Mouse (Mus musculus) lung, postnatal 25 days (tissue): Measurements from ENCODE around the gene Cep57.

Experiments used
- DNase-seq: peaks from one replicate; pipeline ENCODE4 v3.0.0; 2022; ENCODE audit warnings: low spot score

Cep57 gene

GRCm38 (mm10) chr9:13826832-13827405 lies at the start of gene Cep57:
Gene Cep57, minus strand, starts transcription at chr9:13827107.
- peak; percentile 97 for DNase-seq

DNA sequence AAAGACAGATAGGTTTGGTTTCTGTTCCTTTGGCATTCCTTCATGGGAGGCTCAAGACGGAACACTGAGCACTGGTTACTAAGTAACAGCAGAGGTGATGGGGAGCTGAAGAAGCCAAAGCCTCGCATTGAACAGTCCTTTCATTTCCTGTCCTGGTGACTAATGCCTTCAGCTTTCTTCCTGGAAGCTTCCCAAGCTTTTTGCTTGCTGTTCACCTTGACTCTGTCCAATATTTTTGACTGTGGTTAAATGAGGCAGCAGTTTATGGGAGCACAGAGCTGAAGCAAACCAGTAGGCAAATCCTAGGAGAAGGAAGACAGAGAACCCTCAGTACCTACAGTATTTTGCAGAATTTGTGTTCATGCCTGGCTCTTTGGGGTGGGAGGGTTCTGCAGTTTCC lies 48.4 kb upstream of the Cep57 start:
- no peak for DNase-seq

GRCm38 (mm10) chr9:13874359-13874758 lies 47.5 kb upstream of the Cep57 start:
- DNase-seq, result no peak

DNA sequence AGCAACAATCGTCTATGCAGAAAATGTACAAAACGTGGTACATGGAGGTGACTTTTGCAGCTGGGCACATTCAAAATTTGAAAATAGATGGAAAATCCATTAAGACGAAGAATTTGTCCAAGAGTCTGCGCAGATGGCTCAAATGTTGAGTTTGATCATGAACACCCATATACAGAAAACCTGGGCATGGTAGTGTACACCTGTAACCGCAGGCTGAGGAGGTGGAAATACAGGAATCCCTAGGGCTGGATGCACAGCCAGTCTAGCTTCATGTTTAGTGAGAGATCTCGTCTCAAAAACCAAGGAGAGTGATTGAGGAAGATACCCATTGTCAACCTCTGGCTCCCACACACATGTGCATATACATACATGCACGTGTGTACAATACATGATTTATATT lies 44.7 kb upstream of the Cep57 start:
- no peak for DNase-seq

DNA sequence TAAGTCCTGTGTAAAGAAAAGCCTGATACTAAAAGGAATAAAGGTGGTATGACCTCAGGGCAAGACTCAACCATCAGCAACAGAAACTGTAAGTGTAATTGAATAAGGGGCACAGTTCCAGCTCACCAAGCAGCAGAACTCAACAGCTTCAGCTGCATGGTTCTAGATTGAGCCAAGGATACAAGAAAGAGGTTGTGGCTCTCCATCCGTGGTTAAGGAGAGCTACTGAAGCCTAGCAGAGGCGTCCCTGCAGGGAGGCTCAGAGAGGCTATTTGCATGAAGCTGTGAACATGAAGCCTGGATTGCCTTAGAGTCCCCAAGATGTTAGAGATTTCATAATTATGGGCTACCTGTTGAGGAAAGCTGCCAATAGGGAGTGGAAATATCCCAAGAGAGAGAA lies 40.7 kb upstream of the Cep57 start:
- DNase-seq, result no peak

DNA sequence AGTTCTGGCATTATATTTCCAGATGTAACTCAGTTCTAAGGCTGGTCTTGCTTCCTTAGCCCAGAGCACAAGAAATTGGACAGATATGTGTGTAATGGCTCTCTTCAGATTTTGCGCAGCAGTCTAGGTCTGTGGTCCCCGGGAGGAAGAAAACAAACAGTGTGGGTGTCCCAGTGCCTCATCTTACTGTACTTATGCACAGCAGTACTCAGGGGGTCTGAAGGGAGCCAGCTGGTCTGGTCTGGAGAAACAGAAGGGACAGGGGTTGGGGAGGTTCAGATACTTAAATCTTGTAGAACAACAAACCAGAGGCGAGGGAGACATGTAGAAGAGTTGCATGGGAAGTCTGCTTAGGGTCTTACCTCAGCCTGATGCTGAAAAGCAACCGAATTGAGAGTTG lies 29.9 kb upstream of the Cep57 start:
- no peak for DNase-seq

GRCm38 (mm10) chr9:13856247-13856646 lies 29.3 kb upstream of the Cep57 start:
- DNase-seq, result no peak

DNA sequence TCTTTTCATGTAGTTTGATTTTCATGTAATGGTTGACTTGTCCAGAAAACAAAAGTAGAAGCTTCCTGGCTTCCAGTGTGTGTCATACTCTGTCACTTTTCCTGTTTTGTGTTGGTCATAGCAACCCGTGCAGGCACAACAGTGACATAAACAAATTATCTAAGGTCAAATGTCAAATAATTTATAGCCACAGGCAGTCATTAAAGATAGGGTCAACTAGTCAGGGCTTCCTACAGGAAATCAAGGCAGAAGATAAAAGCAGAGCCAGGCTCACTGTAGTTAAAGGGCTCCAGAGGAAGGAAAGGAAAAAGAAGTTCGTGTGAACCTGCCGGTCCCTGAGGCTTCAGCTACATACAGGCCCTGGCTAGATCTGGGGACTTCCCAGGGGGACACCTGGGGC lies 27.0 kb upstream of the Cep57 start:
- DNase-seq, result no peak

DNA sequence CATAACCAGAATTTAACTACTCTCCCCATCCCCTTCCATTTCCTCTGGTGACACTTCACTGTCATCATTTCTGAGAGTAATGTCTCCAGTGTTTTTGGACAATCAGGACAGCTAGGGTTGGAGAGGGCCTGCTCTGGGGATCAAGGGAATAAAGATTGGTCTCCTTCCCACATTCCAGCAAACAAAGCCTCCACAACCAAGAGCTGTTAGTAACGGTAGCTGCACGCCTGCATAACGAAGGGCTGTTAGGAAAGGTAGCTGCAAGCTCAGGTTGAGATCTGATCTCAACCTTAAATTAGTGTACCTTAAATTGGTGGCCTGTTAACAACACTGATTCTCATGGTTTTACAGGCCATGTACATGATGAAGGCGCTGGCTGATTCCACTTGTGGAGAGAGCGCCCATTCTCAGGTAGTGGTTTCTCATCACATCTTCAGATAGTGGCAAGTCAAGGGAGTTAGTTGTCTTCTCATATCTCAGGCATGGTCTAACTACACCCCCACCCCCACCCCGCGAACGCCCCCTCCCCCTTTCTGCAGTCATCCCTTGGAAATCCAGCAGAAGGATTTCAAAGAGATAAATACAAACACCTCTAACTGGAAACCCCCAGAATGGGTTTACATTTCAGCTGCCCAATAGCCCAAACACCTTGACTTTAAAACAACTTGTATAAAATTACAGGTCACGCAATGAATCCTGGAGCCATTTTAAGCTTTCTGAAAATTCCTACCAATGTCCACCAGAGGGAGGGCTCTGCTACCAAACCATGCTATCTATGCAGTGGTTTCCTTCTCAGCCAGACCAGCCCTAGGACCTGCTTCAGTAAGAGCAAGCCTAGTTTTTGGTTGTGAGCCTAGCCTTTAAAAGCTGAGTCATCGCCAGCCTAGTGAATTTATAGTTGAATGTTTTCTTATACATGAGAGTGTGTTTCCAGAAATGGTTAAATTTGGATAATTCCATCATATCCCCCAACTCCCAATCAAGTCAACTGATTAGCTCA lies 21.9 kb upstream of the Cep57 start:
- peak; percentile 10 for DNase-seq

DNA sequence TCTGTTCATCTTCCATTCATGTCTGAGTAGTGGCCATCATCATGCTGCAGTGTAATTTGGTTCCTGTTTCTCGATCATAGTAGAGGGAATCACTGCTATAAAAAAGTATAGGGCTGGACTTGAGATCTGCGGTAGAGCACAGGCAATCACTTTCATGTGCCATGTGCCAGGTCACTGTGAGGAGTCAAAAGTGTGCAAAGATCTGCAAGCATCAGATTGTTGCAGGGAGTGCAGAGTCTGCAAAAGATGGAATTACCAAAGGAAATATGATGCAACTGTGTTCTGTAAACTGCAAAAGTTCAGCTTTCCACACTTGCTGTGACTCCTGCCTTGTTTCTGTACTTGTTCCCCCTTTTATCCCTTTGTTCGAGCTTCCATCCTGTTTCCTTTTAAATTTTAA lies 20.7 kb upstream of the Cep57 start:
- DNase-seq, result no peak

DNA sequence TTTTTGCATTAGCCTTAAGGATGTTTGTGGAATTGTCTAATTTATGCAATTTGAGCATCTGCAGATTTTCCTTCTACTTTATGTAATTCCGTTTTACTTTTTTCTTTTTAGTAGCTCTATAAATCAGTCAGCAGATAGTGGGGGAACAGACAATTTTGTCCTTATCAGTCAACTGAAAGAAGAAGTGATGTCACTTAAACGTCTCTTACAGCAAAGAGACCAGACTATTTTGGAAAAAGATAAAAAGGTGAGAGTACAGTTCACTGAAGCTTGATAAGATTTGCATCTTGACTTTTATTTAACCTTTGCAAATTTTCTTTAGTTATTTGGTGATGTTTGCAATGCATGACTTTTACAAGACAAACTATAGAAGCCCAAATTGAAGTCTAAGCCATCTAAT lies 9.8 kb upstream of the Cep57 start:
- DNase-seq, result no peak

- DNase-seq, result peak; percentile 11
Observed at GRCm38 (mm10) chr9:13835256-13835655, 8.3 kb upstream of the Cep57 start.

DNA sequence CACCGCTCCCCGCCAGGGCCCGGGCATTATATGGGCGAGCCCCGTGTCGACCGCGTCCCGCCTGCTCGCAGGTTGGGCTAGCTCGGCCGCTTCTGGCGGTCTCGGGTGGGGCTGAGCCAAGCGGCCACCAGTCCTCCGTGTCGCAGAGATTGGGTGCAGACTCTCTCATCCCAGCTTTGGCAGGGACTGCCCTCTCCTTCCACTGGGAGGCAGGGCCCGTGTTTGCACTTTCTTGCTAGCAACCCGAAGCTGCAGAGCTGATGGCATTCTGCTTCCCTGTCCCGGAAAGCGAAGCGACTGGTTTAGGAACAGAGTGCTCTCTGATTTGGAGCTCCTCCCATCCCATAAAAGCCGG lies 1.2 kb upstream of the Cep57 start:
- no peak for DNase-seq

DNA sequence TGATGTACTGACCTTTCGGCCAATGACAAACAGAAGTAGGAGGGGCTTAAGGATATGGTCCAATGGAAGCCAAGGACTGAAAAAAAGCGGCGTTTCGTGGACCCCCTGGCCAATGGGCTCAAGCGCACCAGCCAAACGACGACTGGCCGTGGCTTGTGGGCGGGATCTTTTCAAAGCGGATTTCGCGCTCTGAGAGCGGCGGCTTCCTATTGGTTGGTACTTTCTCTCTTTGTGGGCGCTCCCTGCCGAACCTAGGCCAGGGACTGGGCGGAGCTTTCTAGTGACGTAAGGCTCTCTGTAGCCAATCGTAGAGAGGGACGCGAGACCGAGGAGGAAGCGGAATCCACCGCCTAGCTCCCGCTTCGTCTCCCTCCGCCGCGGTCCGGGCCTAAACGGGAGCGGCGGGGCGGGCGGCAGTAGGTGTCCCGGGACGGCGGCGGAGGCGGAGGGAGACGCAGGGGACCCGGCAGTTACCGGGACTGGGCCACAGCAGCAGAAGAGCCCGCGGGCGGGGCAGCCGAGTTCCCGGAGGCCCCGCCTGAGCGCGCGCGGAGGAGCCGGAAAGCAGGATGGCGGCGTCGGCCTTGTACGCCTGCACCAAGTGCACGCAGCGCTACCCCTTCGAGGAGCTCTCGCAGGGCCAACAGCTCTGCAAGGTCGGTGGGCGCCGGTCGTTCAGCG lies 639 bp upstream of the Cep57 start, which contains the start of gene Fam76b:
Gene Fam76b, plus strand, starts transcription at position 311 of the 681 bp plus-strand sequence.
- DNase-seq, result peak; percentile 100

DNA sequence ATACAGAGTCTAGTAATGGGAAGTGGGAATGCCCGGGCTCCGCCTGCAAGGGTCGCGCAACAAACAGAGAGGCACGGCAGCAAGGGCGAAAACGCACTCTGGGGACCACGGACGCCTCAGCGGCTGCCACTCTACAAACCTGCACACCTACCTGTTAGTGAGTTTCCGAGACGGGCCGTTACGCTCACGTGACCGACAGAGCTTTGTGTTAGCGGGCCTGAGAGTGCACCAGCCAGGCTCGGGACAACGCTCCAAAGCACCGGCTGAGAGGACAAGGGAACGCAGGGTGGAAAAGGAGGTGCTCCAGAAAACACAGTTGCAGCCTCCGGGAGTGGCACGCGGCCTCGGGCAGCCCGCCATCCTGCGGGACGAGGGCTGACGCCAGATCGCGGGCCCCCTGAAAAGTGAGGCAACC lies 509 bp downstream of the Cep57 start:
- DNase-seq, result peak; percentile 69

DNA sequence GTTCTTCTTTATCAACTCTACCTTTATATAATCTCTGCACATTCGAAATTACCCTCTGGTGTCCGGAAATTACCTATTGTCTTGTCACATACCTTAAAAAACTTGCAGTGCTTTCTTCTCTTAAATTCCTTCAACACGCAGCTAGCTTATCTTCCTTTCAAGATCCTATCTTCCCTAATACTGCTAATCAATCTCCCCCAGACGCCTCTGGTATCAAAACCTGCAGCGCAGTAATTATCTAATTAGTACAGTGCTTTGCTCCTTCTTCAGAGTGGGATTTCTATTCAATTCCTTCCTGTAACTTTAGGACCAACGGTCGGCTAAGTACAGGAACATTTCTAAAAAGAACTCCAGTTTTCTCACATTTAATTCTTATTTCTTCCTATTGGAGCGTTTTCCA lies 1.0 kb downstream of the Cep57 start:
- no peak for DNase-seq

GRCm38 (mm10) chr9:13820774-13821173 lies 6.1 kb downstream of the Cep57 start:
- no peak for DNase-seq

- DNase-seq, result no peak
Observed at GRCm38 (mm10) chr9:13818369-13818768, 8.5 kb downstream of the Cep57 start.

DNA sequence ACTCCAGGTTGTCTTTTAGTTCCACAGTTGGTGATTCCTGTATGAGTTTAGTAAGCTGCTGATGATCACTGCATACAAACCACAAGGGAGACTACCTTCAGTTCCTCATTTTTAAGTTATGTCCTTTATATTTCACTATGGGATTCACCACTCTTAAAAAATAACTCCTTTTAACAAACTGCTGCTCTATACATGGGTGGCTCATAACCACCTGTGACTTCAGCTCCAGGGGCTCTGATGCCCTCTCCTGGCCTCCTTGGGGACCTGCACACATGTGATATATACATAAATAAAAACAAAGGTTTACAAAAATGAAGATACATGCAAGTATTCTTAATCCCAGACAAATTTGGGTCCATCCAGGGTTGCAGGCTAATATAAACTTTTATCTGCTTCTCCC lies 17.0 kb downstream of the Cep57 start:
- DNase-seq, result no peak

DNA sequence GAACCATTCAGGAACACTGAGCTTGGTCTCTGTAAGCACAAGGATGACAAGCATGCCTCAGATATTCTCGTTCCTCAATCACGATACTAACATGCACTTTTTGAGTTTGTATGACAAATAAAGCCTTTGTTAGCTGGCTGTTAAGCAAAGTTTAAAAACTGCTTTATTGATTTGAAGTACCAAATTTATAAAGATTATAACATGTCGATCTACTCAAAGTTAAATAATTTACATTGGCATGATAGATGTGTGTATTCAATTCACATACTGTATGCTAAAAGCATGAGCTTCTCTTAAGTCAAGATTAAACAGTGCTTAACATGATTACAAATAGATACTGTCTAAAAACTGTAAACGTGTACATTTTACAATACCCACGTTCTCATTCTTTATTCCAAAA lies 19.2 kb downstream of the Cep57 start:
- no peak for DNase-seq

DNA sequence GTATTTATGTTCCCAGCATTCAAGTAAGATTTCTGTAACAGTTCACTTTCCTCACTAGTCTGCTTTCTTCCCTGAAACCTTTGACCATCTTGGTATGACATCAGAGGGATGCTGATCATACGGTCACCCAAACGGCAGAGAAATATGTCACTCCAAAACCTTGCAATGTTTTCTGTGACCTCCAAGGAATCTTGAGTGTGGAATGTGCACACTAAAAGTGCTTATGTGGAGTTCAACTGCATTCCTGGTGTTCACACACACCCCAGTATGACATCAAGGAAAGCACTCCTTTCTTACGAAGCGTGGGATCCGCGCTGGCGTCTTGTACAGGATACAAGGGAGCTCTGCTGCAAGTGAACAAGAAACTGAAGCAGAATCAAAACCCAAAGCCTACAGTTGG lies 20.1 kb downstream of the Cep57 start:
- DNase-seq, result peak; percentile 5

DNA sequence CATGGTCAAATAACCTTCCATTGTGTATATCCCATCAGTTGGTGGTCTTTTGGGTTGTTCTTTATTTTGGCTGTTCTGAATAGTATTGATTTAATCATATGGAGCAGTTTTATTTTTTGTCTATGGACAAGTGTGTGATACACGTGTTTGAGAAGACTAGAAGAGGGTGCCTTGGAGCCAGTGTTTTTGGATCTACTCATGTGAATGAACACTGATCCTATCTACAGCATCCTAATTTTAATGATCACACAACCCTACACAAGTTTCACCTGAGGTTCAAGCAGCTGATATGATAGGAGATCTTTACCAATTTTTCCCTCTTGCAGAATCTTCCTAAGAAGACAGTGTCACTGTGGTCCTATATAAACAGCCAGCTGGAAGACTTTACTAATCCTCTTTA lies 22.4 kb downstream of the Cep57 start:
- no peak for DNase-seq

- no peak for DNase-seq
Observed at GRCm38 (mm10) chr9:13794756-13795155, 32.2 kb downstream of the Cep57 start.
